Mouse (Mus musculus) embryonic facial prominence, embryonic 14.5 days (tissue): ENCODE results near the gene Itga11. TPM values are rescaled to one million over a fixed set of nuclear protein-coding genes. Genes with fewer than 3 reads are reported as not detected.
A peak's percentile ranks its signal among the peaks of the same experiment; 100 is the strongest.

Source experiments
- ATAC-seq: fragments of 200-750 bp; cut with Nextera tagmentation; 2 replicates; pipeline ENCODE4 v1.8.0; 2017; ENCODE audit warnings: low read depth, moderate number of reproducible peaks, moderate TSS enrichment
- DNase-seq: peaks from one replicate; pipeline ENCODE4 v3.0.0-alpha.2; 2015; ENCODE audit warnings: low spot score
- H3K27ac ChIP-seq: fragments of 300-500 bp; sonication (generic); replicated peaks from 2 replicates; pipeline ENCODE4 v1.5.1; 2014; ENCODE audit warnings: low read depth, mild to moderate bottlenecking, low read length, moderate library complexity
- H3K27me3 ChIP-seq: fragments of 300-500 bp; sonication (generic); replicated peaks from 2 replicates; pipeline ENCODE4 v1.6.1; 2014; ENCODE audit warnings: low read length; ENCODE audit not compliant: control insufficient read depth, insufficient read depth
- H3K36me3 ChIP-seq: fragments of 300-500 bp; sonication (generic); 2 replicates; pipeline ENCODE4 v1.6.1; 2014; ENCODE audit warnings: low read length, mixed read lengths; ENCODE audit not compliant: control insufficient read depth, insufficient read depth
- H3K4me1 ChIP-seq: fragments of 300-500 bp; sonication (generic); 2 replicates; pipeline ENCODE4 v1.6.1; 2014; ENCODE audit warnings: antibody characterized with exemption, low read length; ENCODE audit not compliant: control insufficient read depth, insufficient read depth
- H3K4me2 ChIP-seq: fragments of 300-500 bp; sonication (generic); 2 replicates; pipeline ENCODE4 v1.6.1; 2014; ENCODE audit warnings: low read depth, mild to moderate bottlenecking, low read length, moderate library complexity, mixed read lengths
- H3K4me3 ChIP-seq: fragments of 300-500 bp; sonication (generic); 2 replicates; pipeline ENCODE4 v1.5.1; 2014; ENCODE audit warnings: low read depth, mild to moderate bottlenecking, low read length
- H3K9ac ChIP-seq: fragments of 300-500 bp; sonication (generic); 2 replicates; pipeline ENCODE4 v1.6.1; 2014; ENCODE audit warnings: low read depth, mild to moderate bottlenecking, low read length, moderate library complexity, mixed read lengths
- H3K9me3 ChIP-seq: fragments of 300-500 bp; sonication (generic); 2 replicates; pipeline ENCODE4 v1.6.1; 2016; ENCODE audit warnings: low read length; ENCODE audit not compliant: control insufficient read depth
- WGBS: fragments of 180-500 bp; shearing (Covaris S2); extraction: QIAGEN DNeasy Blood & Tissue Kit; methylation state at CpG from one replicate; pipeline ENCODE4 v1.1.7; 2014; 5-methylcytosine and 5-hydroxymethylcytosine counted together
- polyA plus RNA-seq: library from polyadenylated mRNA; unstranded; fragments of >200 nt; fragmentation: Nextera tagmentation; extraction: Ambion mirVana; gene quantifications from 2 replicates; pipeline ENCODE4 v1.2.1, GENCODE M21; 2014

The Itga11 gene
- polyA plus RNA-seq, 1 experiment from 2014 or later, result 8.1 TPM

DNA sequence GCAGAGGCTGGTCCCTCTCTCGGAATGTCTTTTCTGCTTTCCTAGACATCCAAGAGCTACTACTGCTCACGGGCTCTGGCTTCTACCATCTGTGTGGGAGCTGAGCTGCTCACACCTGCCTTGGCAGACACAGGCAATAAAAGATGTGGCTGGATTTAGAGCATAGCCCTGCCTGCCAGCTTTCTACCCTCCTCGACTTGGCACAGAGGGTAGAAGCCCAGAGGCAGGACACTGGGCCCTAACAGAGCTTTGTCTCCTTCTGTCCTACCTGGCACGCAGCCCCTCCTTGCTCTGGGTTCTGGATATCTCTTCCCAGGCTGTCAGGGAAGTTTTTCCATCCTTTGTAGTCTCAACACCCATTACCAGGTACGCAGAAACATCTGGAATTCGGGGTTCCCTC is 45.1 kb downstream of the Itga11 start:
- Histone ChIP-seq H3K9ac (no peak overlapping the region), H3K4me1 (peaks cover 25% of the 10 kb centered on the region), H3K27ac (peak overlapping the region; percentile 45), H3K4me2 (no peak overlapping the region), H3K36me3 (no peaks in the 10 kb centered on the region), H3K9me3 (no peaks in the 10 kb centered on the region), H3K4me3 (no peak overlapping the region), H3K27me3 (no peaks in the 10 kb centered on the region)
- DNase-seq, result no peak
- 53% methylated on average over 6 of the region's 6 CpGs for WGBS
- no peak for ATAC-seq

DNA sequence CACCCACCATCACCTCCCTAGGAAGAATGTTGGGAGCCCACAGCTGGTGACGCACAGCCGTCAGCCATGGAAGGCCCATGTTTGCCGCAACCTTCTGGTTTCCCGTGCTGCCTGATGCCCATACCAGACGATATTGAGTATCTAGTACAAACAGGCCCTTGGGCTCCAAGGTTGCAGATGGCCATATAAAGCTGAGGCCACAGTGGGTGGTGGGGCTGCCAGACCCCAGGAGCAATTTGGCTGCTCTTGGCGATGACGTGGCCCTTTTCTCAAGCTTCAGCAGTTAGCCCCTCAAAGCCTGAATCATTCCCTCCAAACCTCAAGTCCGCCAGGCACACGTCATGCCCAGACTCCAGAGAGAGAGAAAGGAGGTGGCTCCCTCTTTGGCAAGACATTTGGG is 46.5 kb downstream of the Itga11 start:
- 82% methylated on average over 9 of the region's 9 CpGs for WGBS
- H3K36me3 ChIP-seq, result no peaks in the 10 kb centered on the region
- ATAC-seq (no peak), DNase-seq (no peak)
- H3K9ac ChIP-seq, result no peak overlapping the region
- H3K4me3 ChIP-seq, result no peak overlapping the region
- no peak overlapping the region for H3K4me2 ChIP-seq
- H3K9me3 ChIP-seq, result no peaks in the 10 kb centered on the region
- peaks cover 17% of the 10 kb centered on the region for H3K4me1 ChIP-seq
- H3K27me3 ChIP-seq, result no peaks in the 10 kb centered on the region
- no peak overlapping the region for H3K27ac ChIP-seq

DNA sequence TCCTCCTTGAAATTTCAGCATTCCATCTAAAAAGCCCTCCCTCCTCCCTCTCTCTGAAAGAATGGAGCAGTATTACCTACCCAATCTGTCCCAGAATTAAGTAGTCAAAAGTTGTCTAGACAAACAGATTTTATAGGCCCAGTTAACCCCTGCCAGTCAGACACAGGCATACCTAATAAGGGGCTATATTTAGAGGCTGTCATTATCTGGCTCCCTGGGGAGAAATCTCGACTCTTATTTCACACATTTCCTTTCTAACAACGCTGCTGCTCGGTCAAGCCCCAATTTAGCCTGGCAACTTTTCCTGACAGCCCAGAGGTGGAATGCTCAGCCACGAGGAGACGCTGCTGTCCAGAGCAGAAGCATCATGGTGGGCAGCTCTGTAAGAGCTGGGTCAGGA is 47.6 kb downstream of the Itga11 start:
- ATAC-seq (0 out of 2 replicates have a peak, but pooled peaks have one; percentile 4), DNase-seq (peak; percentile 68)
- Histone ChIP-seq H3K4me1 (peaks cover 17% of the 10 kb centered on the region), H3K9me3 (no peaks in the 10 kb centered on the region), H3K36me3 (no peaks in the 10 kb centered on the region), H3K27me3 (no peaks in the 10 kb centered on the region), H3K27ac (no peak overlapping the region), H3K4me3 (no peak overlapping the region), H3K4me2 (no peak overlapping the region), H3K9ac (no peak overlapping the region)
- WGBS, result 5% methylated on average over 5 of the region's 5 CpGs

DNA sequence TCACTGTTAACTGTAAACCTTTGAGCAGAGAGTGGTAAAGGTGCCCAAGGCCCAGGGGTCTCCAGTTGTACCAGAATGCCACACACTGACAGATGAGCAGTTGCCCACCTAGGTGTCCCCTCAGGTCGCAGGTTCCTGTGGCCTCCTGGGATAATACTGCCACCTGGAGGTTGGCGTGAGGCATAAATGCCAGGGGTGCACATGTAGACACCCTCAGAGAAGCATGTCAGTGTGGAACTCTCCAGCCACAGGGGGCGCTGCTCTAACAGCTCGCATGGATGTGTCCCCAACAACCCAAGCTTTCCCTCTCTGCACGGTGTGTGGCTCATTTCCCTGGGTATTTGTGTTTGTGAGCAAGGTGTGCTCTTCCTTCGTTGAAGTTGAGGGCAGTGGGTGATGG is 48.8 kb downstream of the Itga11 start:
- Histone ChIP-seq H3K4me1 (peaks cover 14% of the 10 kb centered on the region), H3K9ac (no peak overlapping the region), H3K4me2 (no peak overlapping the region), H3K27ac (no peak overlapping the region), H3K27me3 (no peaks in the 10 kb centered on the region), H3K36me3 (no peaks in the 10 kb centered on the region), H3K4me3 (no peak overlapping the region), H3K9me3 (no peaks in the 10 kb centered on the region)
- 68% methylated on average over 6 of the region's 6 CpGs for WGBS
- DNase-seq (no peak), ATAC-seq (no peak)

DNA sequence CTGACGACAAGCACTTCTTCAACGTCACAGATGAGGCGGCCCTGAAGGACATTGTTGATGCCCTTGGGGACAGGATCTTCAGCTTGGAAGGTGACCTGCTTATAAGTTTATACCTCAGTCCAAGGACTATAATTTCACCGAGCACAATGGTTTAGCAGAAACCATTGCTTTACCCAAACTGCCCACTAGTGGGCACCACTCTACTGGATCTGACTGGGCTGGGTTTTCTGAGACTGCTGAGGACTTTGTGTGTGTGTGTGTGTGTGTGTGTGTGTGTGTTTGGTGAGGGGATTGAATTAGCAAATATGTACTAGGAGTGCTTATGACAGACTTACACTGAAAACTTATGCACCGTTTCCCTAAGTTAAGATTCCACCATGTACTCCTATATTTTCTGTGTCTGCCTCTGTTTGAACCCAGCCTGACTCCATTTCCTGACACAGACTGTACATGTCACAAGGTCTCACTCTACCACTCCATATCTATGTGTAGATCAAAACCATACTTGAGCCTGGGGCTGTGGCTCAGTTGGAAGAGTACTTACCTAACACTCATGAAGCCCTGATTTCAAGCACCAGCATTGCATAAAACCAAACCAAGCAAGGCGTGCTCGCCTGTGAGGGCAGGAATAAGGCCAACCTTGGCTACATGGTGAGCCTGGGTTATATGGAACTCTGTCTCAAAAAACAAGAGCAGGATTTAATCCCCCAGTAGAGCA is 67.1 kb downstream of the Itga11 start:
- no peak for DNase-seq
- H3K9me3 ChIP-seq, result 0 out of 2 replicates have a peak, but pooled peaks cover 4% of the 10 kb centered on the region
- peaks cover 5% of the 10 kb centered on the region; the same call in 1 of the 2 replicates for H3K36me3 ChIP-seq
- no peaks in the 10 kb centered on the region for H3K4me1 ChIP-seq
- H3K4me2 ChIP-seq, result no peak overlapping the region
- no peak overlapping the region for H3K4me3 ChIP-seq
- H3K9ac ChIP-seq, result no peak overlapping the region
- H3K27me3 ChIP-seq, result no peaks in the 10 kb centered on the region
- WGBS, result 55% methylated on average over 7 of the region's 7 CpGs
- H3K27ac ChIP-seq, result no peak overlapping the region
- no peak for ATAC-seq

DNA sequence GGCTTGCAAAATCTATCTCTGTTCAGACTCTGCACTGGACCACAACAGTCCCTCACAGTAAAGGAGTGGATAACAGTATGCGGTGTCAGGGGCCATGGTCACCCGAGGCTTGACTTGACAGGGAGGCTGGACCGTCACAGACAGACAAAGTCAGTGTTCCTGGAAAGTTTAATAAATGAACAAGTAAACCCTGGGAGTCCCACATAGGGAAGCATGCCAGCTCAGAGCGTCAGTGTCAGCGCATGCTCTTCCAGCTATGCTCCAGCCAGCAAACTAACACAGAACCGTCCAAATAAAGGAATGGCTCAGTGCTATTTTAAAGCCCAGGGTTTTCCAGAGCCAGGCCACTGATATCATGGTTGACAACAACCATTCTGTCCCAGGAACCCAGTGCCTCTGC is 69.0 kb downstream of the Itga11 start:
- Histone ChIP-seq H3K27me3 (no peaks in the 10 kb centered on the region), H3K4me1 (no peaks in the 10 kb centered on the region), H3K9ac (no peak overlapping the region), H3K27ac (no peak overlapping the region), H3K4me2 (no peak overlapping the region), H3K36me3 (peaks cover 5% of the 10 kb centered on the region; the same call in 1 of the 2 replicates), H3K9me3 (0 out of 2 replicates have a peak, but pooled peaks cover 4% of the 10 kb centered on the region), H3K4me3 (no peak overlapping the region)
- WGBS, result 87% methylated on average over 6 of the region's 6 CpGs
- DNase-seq, result no peak
- ATAC-seq, result no peak

DNA sequence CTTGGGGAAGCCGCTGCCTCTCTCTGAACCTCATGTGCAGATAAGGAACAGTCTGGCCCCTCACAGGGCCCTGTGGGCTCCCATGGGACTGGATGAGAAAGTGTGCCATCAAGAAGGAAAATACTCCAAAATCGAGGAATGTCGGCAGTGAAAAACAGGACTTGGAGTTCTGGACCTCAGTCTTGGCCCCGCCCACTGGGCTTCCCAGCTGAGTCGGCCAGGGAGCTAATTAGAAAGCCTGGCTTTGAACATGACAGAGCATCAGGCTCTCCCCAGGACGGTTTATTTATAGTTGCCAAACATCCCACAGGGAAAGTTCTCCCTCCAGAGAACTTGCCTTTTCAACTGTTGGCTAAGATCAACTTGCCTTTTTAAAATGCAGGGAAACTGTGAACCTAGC is 72.0 kb downstream of the Itga11 start:
- WGBS, result 48% methylated on average over 6 of the region's 6 CpGs
- H3K4me3 ChIP-seq, result no peak overlapping the region
- ATAC-seq, result no peak
- no peaks in the 10 kb centered on the region for H3K4me1 ChIP-seq
- H3K36me3 ChIP-seq, result peaks cover 5% of the 10 kb centered on the region; the same call in 1 of the 2 replicates
- 0 out of 2 replicates have a peak, but pooled peaks cover 8% of the 10 kb centered on the region for H3K9me3 ChIP-seq
- H3K4me2 ChIP-seq, result no peak overlapping the region
- H3K27ac ChIP-seq, result no peak overlapping the region
- H3K27me3 ChIP-seq, result no peaks in the 10 kb centered on the region
- H3K9ac ChIP-seq, result no peak overlapping the region
- DNase-seq, result no peak

DNA sequence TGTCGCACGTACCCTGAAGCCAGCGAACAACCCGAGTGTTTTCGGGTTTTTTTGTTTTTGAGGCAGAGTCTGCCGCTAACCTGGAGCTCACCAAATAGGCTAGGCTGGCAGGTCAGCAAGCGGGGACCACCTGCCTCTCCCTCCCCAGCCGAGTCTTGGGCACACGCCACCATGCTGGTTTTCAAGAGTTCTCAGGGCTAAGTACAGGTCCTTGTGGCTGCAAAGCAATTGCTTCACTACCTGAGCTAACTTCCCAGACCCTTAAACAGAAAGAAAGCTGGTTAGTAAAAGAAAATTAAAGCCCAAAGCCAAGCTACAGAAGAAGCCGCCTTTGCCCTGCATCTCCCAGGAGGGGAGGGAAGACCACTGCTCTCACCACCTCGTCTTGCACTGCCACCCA is 72.8 kb downstream of the Itga11 start:
- no peak overlapping the region for H3K4me2 ChIP-seq
- DNase-seq, result no peak

DNA sequence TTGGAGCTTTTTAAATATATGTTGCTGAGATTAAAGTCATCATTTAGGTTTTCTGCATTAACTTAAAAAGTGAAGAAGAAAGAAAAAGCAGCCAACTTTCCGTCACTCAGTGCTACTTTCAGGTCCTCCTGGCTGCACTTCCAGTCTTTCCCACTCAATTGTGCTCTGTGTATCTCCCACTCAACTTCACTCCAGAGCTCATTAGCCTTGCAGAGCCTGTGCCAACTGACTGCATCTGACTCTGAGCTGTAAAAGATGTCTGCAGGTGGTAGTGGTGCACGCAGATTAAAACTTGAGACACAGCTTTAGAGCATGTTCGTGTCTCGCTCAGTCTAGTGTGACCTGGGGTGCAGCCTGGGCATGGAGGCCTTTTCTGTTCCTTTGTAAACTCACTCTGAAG is 80.7 kb downstream of the Itga11 start:
- Histone ChIP-seq H3K4me2 (no peak overlapping the region), H3K4me1 (no peaks in the 10 kb centered on the region), H3K9me3 (no peaks in the 10 kb centered on the region), H3K9ac (no peak overlapping the region), H3K27me3 (no peaks in the 10 kb centered on the region), H3K27ac (no peak overlapping the region), H3K4me3 (no peak overlapping the region), H3K36me3 (no peaks in the 10 kb centered on the region)
- ATAC-seq, result no peak
- DNase-seq, result no peak
- WGBS, result 74% methylated on average over 4 of the region's 4 CpGs

More for the DNA sequence above, 72.8 kb downstream of the Itga11 start:
- Histone ChIP-seq H3K27ac (no peak overlapping the region), H3K9me3 (0 out of 2 replicates have a peak, but pooled peaks cover 8% of the 10 kb centered on the region), H3K4me1 (no peaks in the 10 kb centered on the region), H3K4me3 (no peak overlapping the region), H3K9ac (no peak overlapping the region), H3K27me3 (no peaks in the 10 kb centered on the region), H3K36me3 (peaks cover 5% of the 10 kb centered on the region; the same call in 1 of the 2 replicates)
- no peak for ATAC-seq
- 90% methylated on average over 11 of the region's 11 CpGs for WGBS
